Mouse (Mus musculus) left cerebral cortex, adult 18-20 months (tissue): ENCODE results near the gene Dlgap4. TPM values are rescaled to one million over a fixed set of nuclear protein-coding genes. Genes with fewer than 3 reads are reported as not detected.

Source experiments
- DNase-seq, 2 experiments: peaks; one replicate each; pipeline ENCODE4 v3.0.0; 2021 to 2022; ENCODE audit warnings: low spot score in 2 of 2, mixed read lengths in 1 of 2
- total RNA-seq, 2 experiments: library from RNA; stranded (reverse); gene quantifications; 2 replicates each; pipeline ENCODE4 v1.2.3; 2021

Gene Dlgap4
- total RNA-seq, 2 experiments from 2014 or later = 215 to 219 TPM

GRCm38 (mm10) chr2:156731592-156731991 is 118.1 kb downstream of the Dlgap4 start:
- DNase-seq = no peak

- peak; percentile 81 to 87 for DNase-seq
These were observed 118.6 kb downstream of the Dlgap4 start for GRCm38 (mm10) chr2:156732109-156732508.

GRCm38 (mm10) chr2:156735761-156736335 is 122.3 kb downstream of the Dlgap4 start:
- DNase-seq = no peak

GRCm38 (mm10) chr2:156736846-156737245 is 123.3 kb downstream of the Dlgap4 start:
- DNase-seq = no peak

- no peak for DNase-seq
These were observed 124.5 kb downstream of the Dlgap4 start for GRCm38 (mm10) chr2:156737976-156738375.

- peak; percentile 50 to 53 for DNase-seq
These were observed 127.8 kb downstream of the Dlgap4 start for GRCm38 (mm10) chr2:156741265-156741664.

GRCm38 (mm10) chr2:156741998-156742397 is 128.5 kb downstream of the Dlgap4 start:
- no peak for DNase-seq

GRCm38 (mm10) chr2:156743248-156743647 is 129.7 kb downstream of the Dlgap4 start:
- DNase-seq = no peak

- DNase-seq = no peak
These were observed 130.9 kb downstream of the Dlgap4 start for GRCm38 (mm10) chr2:156744414-156744813.

GRCm38 (mm10) chr2:156747315-156747714 is 133.8 kb downstream of the Dlgap4 start:
- DNase-seq = no peak

- no peak for DNase-seq
These were observed 136.2 kb downstream of the Dlgap4 start for GRCm38 (mm10) chr2:156749687-156750086.

- DNase-seq = peak; percentile 56 to 75
These were observed 143.4 kb downstream of the Dlgap4 start for GRCm38 (mm10) chr2:156756937-156757336.

GRCm38 (mm10) chr2:156760843-156761505 is 147.5 kb downstream of the Dlgap4 start:
- DNase-seq = no peak

GRCm38 (mm10) chr2:156761521-156762278 is 148.2 kb downstream of the Dlgap4 start:
- DNase-seq = no peak

- DNase-seq = peak in 1 of 2 experiments; percentile 58
These were observed 149.0 kb downstream of the Dlgap4 start for GRCm38 (mm10) chr2:156762499-156762898.

- DNase-seq = no peak
These were observed 149.6 kb downstream of the Dlgap4 start for GRCm38 (mm10) chr2:156763101-156763500.

GRCm38 (mm10) chr2:156764022-156764421 is 150.5 kb downstream of the Dlgap4 start:
- DNase-seq = no peak

GRCm38 (mm10) chr2:156764747-156765146 is 151.2 kb downstream of the Dlgap4 start:
- no peak for DNase-seq

GRCm38 (mm10) chr2:156765593-156765992 is 152.1 kb downstream of the Dlgap4 start:
- DNase-seq = no peak

GRCm38 (mm10) chr2:156766227-156767019 is 152.9 kb downstream of the Dlgap4 start:
- no peak for DNase-seq

- DNase-seq = no peak
These were observed 153.6 kb downstream of the Dlgap4 start for GRCm38 (mm10) chr2:156767108-156767507.
